Mouse (Mus musculus) cerebellum, adult 2 months (tissue): ENCODE measurements at regions not wholly inside any gene's neighbourhood (a gene's known extent, or its start where the extent isn't known, plus 50 kb on each side); places are given as distances from the start of the nearest gene placed in this dataset.
A peak's percentile ranks its signal among the peaks of the same experiment; 100 is the strongest.
"Not testable (repeated sequence)": the region's sequence is repeated elsewhere in the genome, so short reads cannot be mapped to it uniquely, and the experiment has no call there.

Experiments
- DNase-seq, 2 experiments: peaks; one replicate each; pipeline ENCODE4 v3.0.0; 2021
- H3K27ac ChIP-seq: fragments of 200-500 bp; 2 replicates; pipeline ENCODE4 v1.5.1; 2012; ENCODE audit warnings: low read length, control low read depth, inconsistent platforms; ENCODE audit not compliant: insufficient read depth
- H3K27me3 ChIP-seq: fragments of 200-500 bp; 2 replicates; pipeline ENCODE4 v1.6.1; 2012; ENCODE audit warnings: inconsistent platforms, mild to moderate bottlenecking, low read length, moderate library complexity; ENCODE audit not compliant: control insufficient read depth, insufficient read depth
- H3K4me1 ChIP-seq: fragments of 200-500 bp; 2 replicates; pipeline ENCODE4 v1.6.1; 2011; ENCODE audit warnings: low read length; ENCODE audit not compliant: control insufficient read depth, insufficient read depth
- H3K4me3 ChIP-seq: fragments of 200-500 bp; replicated peaks from 2 replicates; pipeline ENCODE3; 2011; ENCODE audit warnings: mild to moderate bottlenecking, low read depth, low read length, control low read depth; ENCODE audit not compliant: insufficient read depth
- WGBS: fragments of 180-500 bp; shearing (Covaris S2); methylation state at CpG from one replicate; pipeline ENCODE4 v1.1.7; 2018; 5-methylcytosine and 5-hydroxymethylcytosine counted together

DNA sequence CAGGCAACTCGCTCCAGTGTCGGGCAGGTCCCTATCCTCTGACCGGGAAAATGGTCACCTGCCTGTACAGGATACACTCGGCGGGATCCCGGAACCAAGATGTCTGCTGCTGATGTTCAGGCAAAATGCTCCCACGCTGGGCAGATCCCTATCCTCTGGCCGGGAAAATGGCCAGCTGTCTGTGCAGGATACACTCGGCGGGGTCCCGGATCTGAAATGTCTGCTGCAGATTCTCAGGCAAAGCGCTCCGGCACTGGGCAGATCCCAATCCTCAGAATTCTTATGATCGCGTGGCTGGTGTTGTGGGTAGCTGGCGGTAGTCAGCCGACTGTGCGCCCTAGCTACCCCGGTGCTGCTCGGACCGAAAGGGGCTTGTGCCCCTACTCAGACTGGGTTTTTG is 161.4 kb downstream of the Gm12353 start:
- not testable (repeated sequence) for H3K4me3 ChIP-seq, H3K4me1 ChIP-seq, H3K27ac ChIP-seq, H3K27me3 ChIP-seq
- peak; percentile 3 to 12 for DNase-seq
- WGBS = 82% methylated on average over 21 of the region's 21 CpGs
